Mouse (Mus musculus): ENCODE measurements around the gene Slc29a1.

- TF ChIP-seq CTCF (IDR thresholded peaks at IDR 0.05; ENCODE audit: low read depth) (no peak), EP300 (optimal IDR thresholded peaks at IDR 0.05) (no peak)
Measured at GRCm38 (mm10) chr17:45559732-45560525, 39.5 kb downstream of the Slc29a1 start.

Data from stomach, postnatal 0 days (tissue).